Mouse (Mus musculus) B cell, adult 67 days (primary cell): ENCODE results near the gene Fam90a1b. TPM values are rescaled to one million over a fixed set of nuclear protein-coding genes. Genes with fewer than 3 reads are reported as not detected.

ENCODE experiments used
- total RNA-seq, 2 experiments: library from RNA; stranded (reverse); gene quantifications; 4 replicates each; pipeline ENCODE4 v1.2.4; 2023

Fam90a1b gene
- under 1 TPM in 1 of 2 experiments, not detected in 1; 0.80 TPM for total RNA-seq

DNA sequence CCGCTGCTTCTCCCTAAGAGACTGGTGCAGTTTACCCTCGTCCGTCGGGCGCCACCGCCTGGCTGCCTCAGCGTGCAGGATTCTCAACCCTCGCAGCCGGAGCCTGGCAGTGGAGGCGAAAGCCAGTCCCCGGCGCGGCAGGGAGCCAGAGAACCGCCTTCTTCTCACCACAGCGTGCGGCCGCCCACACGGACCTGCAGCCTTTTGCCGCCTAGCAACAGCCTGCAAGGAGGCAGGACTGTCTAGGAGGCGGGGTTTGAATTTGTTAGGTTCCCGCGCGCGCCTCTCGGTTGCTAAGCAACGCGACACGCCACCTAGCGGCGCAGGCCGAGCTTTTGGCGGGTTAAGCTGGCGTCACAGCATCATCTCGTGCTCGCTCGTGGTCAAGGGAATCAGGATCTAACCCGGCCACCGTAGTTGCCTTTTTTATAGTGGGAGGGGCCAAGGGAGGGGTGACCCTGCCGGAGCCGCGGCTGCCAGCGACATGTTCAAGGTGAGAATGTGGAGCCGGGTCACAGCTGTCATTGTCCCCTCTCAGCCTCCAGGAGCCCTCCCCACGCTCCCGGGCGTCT, at the start of gene Fam90a1b, which contains the start of gene Apoo:
TSS of gene Fam90a1b (minus strand) at position 108 of the 572 bp plus-strand sequence.
TSS of gene Apoo (plus strand) at position 448 of the 572 bp plus-strand sequence.

Other genes starting within 250 kb of the Fam90a1b start
- gene Zfx, start 243.1 kb downstream of the Fam90a1b start, total RNA-seq: 10 to 100 TPM; 49.8 to 52.4 TPM
- gene Eif2s3x, start 153.9 kb downstream of the Fam90a1b start, total RNA-seq: 100 to 1,000 TPM in 1 of 2 experiments, 10 to 100 TPM in 1; 97.4 to 133 TPM
- gene Klhl15, start 132.2 kb downstream of the Fam90a1b start, total RNA-seq: 10 to 100 TPM; 17.2 to 27.5 TPM
- 10 to 100 TPM in 1 of 2 experiments, 1 to 10 TPM in 1; 5.5 to 11.8 TPM for gene Apoo, start 340 bp upstream of the Fam90a1b start, total RNA-seq
- 1 to 10 TPM; 3.1 to 4.4 TPM for gene Maged1, start 175.4 kb upstream of the Fam90a1b start, total RNA-seq